In genomic region chr11:22893075-22893474, GRCm38 (mm10) we compare ENCODE assay signal across 28 mouse cellular contexts. TPM values are rescaled to one million over a fixed set of nuclear protein-coding genes. Genes with fewer than 3 reads are reported as not detected.
DNase-seq lines count a peak whose midpoint lies in the region; ATAC-seq and TF ChIP-seq lines count a peak whose summit lies in the region.
"Had no signal": no experiment of that assay in that cellular context is flagged by ENCODE, and none has a peak within 500 bp of the region (broad histone marks: within the 10 kb centered on the region; RNA-seq: fewer than 3 reads in every experiment).

No protein-coding gene starts in this region.

- no peak overlapping the region for H3K9ac ChIP-seq in hindbrain, embryonic 12.5 days
- no peak overlapping the region for H3K9ac ChIP-seq in hindbrain, postnatal 0 days (replicated peaks; ENCODE audit: low read length)
- no peak overlapping the region for H3K9ac ChIP-seq in neural tube, embryonic 11.5 days (ENCODE audit: low read length)
- H3K9ac ChIP-seq in neural tube, embryonic 15.5 days (replicated peaks) = no peak overlapping the region
- H3K9ac ChIP-seq: limb, embryonic 15.5 days; liver, embryonic 13.5 days had no signal

- TF ChIP-seq CTCF in hindbrain, postnatal 0 days (IDR thresholded peaks at IDR 0.05; ENCODE audit: low read depth) = no peak
- TF ChIP-seq CTCF in thymus, adult 2 months (IDR thresholded peaks at IDR 0.05; ENCODE audit: borderline replicate concordance, control insufficient read depth, extremely low read depth, insufficient read depth, low read length, poor library complexity) = no peak

- no peak overlapping the region for H3K27ac ChIP-seq in hindbrain, embryonic 12.5 days
- H3K27ac ChIP-seq in hindbrain, postnatal 0 days = no peak overlapping the region
- H3K27ac ChIP-seq in neural tube, embryonic 11.5 days (ENCODE audit: low read depth, low read length) = no peak overlapping the region
- H3K27ac ChIP-seq in neural tube, embryonic 15.5 days (replicated peaks) = no peak overlapping the region
- no peak overlapping the region for H3K27ac ChIP-seq in embryonic facial prominence, embryonic 10.5 days (replicated peaks)
- no peak overlapping the region for H3K27ac ChIP-seq in thymus, adult 2 months (ENCODE audit: control insufficient read depth, insufficient read depth, low read length)
- H3K27ac ChIP-seq: limb, embryonic 10.5 days; limb, embryonic 15.5 days; liver, embryonic 13.5 days; stomach, postnatal 0 days had no signal

- no peaks in the 10 kb centered on the region; the same call in 1 of the 2 replicates for H3K9me3 ChIP-seq in hindbrain, embryonic 12.5 days (replicated peaks)
- H3K9me3 ChIP-seq in hindbrain, postnatal 0 days (ENCODE audit: low read length) = no peaks in the 10 kb centered on the region
- no peaks in the 10 kb centered on the region for H3K9me3 ChIP-seq in neural tube, embryonic 11.5 days (ENCODE audit: control insufficient read depth, low read length)
- no peaks in the 10 kb centered on the region for H3K9me3 ChIP-seq in neural tube, embryonic 15.5 days (replicated peaks)
- no peaks in the 10 kb centered on the region for H3K9me3 ChIP-seq in embryonic facial prominence, embryonic 10.5 days
- H3K9me3 ChIP-seq: limb, embryonic 10.5 days; limb, embryonic 15.5 days; liver, embryonic 13.5 days; megakaryocyte, embryonic 14.5 days had no signal

- TF ChIP-seq POLR2A in thymus, adult 2 months (IDR thresholded peaks at IDR 0.05; ENCODE audit: control insufficient read depth, extremely low read depth, insufficient read depth, low read length, poor library complexity) = no peak

- H3K4me2 ChIP-seq in hindbrain, embryonic 12.5 days (replicated peaks) = no peak overlapping the region
- H3K4me2 ChIP-seq in hindbrain, postnatal 0 days (ENCODE audit: low read depth, low read length) = no peak overlapping the region
- no peak overlapping the region for H3K4me2 ChIP-seq in neural tube, embryonic 11.5 days (ENCODE audit: low read depth)
- H3K4me2 ChIP-seq in neural tube, embryonic 15.5 days = no peak overlapping the region
- H3K4me2 ChIP-seq: limb, embryonic 15.5 days; liver, embryonic 13.5 days had no signal

- H3K36me3 ChIP-seq in hindbrain, embryonic 12.5 days = no peaks in the 10 kb centered on the region
- H3K36me3 ChIP-seq in hindbrain, postnatal 0 days (ENCODE audit: insufficient read depth, low read length) = no peaks in the 10 kb centered on the region
- H3K36me3 ChIP-seq in neural tube, embryonic 11.5 days (ENCODE audit: control insufficient read depth, insufficient read depth, low read length) = no peaks in the 10 kb centered on the region
- H3K36me3 ChIP-seq in neural tube, embryonic 15.5 days = no peaks in the 10 kb centered on the region
- peaks cover 1% of the 10 kb centered on the region; the same call in 1 of the 2 replicates for H3K36me3 ChIP-seq in embryonic facial prominence, embryonic 10.5 days (replicated peaks)
- H3K36me3 ChIP-seq in thymus, adult 2 months (ENCODE audit: control insufficient read depth, insufficient read depth, low read length) = no peaks in the 10 kb centered on the region
- H3K36me3 ChIP-seq: limb, embryonic 15.5 days; liver, embryonic 13.5 days had no signal

- no peak overlapping the region for H3K4me3 ChIP-seq in hindbrain, embryonic 12.5 days
- H3K4me3 ChIP-seq in hindbrain, postnatal 0 days (ENCODE audit: low read length) = no peak overlapping the region
- H3K4me3 ChIP-seq in neural tube, embryonic 11.5 days (ENCODE audit: low read depth, low read length) = no peak overlapping the region
- no peak overlapping the region for H3K4me3 ChIP-seq in neural tube, embryonic 15.5 days (replicated peaks)
- no peak overlapping the region for H3K4me3 ChIP-seq in embryonic facial prominence, embryonic 10.5 days
- no peak overlapping the region for H3K4me3 ChIP-seq in thymus, adult 2 months (ENCODE audit: control insufficient read depth, insufficient read depth, low read length)
- H3K4me3 ChIP-seq: erythroblast, embryonic 14.5 days; limb, embryonic 10.5 days; limb, embryonic 15.5 days; liver, embryonic 13.5 days; megakaryocyte, embryonic 14.5 days had no signal

- 56% methylated on average over 3 of the region's 3 CpGs for WGBS in hindbrain, embryonic 12.5 days
- WGBS in hindbrain, postnatal 0 days = 54% methylated on average over 3 of the region's 3 CpGs
- 71% methylated on average over 3 of the region's 3 CpGs for WGBS in neural tube, embryonic 11.5 days
- WGBS in neural tube, embryonic 15.5 days = 39% methylated on average over 3 of the region's 3 CpGs
- WGBS in embryonic facial prominence, embryonic 10.5 days = 66% methylated on average over 3 of the region's 3 CpGs
- WGBS in thymus, adult 2 months = 91% methylated on average over 3 of the region's 3 CpGs

- DNase-seq in hindbrain, postnatal 0 days (ENCODE audit: low spot score) = no peak
- no peak for DNase-seq in neural tube, embryonic 11.5 days (ENCODE audit: low spot score)
- DNase-seq in mesoderm, embryonic 11.5 days (ENCODE audit: low read depth, low spot score) = peak; percentile 32
- DNase-seq in embryonic facial prominence, embryonic 10.5 days (ENCODE audit: low spot score) = no peak
- DNase-seq in thymus, adult 2 months = no peak
- DNase-seq: adrenal gland, postnatal 25 days; cerebellum, adult 18-20 months; cerebellum, postnatal 10 days; gastrocnemius, postnatal 10 days; kidney, adult 9 months; kidney, postnatal 10 days; layer of hippocampus, postnatal 36 days; liver, embryonic 13.5 days; lung, adult 18-20 months; lung, postnatal 4 days; right cerebral cortex, postnatal 4 days; thymus, adult 18-20 months; thymus, postnatal 36 days had no signal

- no peaks in the 10 kb centered on the region for H3K27me3 ChIP-seq in hindbrain, embryonic 12.5 days
- H3K27me3 ChIP-seq in hindbrain, postnatal 0 days (ENCODE audit: insufficient read depth, low read length) = no peaks in the 10 kb centered on the region
- no peaks in the 10 kb centered on the region for H3K27me3 ChIP-seq in neural tube, embryonic 11.5 days (ENCODE audit: control insufficient read depth, insufficient read depth, low read length)
- no peaks in the 10 kb centered on the region for H3K27me3 ChIP-seq in neural tube, embryonic 15.5 days (replicated peaks)
- no peaks in the 10 kb centered on the region for H3K27me3 ChIP-seq in embryonic facial prominence, embryonic 10.5 days (replicated peaks; ENCODE audit: low read depth, poor library complexity, severe bottlenecking)
- no peaks in the 10 kb centered on the region for H3K27me3 ChIP-seq in thymus, adult 2 months (ENCODE audit: control insufficient read depth, insufficient read depth, low read length)
- H3K27me3 ChIP-seq: limb, embryonic 15.5 days; liver, embryonic 13.5 days; Patski had no signal

- ATAC-seq in hindbrain, embryonic 12.5 days (ENCODE audit: low FRiP score) = peak; percentile 83
- no peak for ATAC-seq in hindbrain, postnatal 0 days
- ATAC-seq in neural tube, embryonic 11.5 days (ENCODE audit: insufficient read depth, low FRiP score, low TSS enrichment) = peak; percentile 41
- ATAC-seq in neural tube, embryonic 15.5 days (ENCODE audit: low FRiP score) = no peak
- ATAC-seq: forebrain, embryonic 16.5 days; intestine, postnatal 0 days; Patski had no signal

- H3K4me1 ChIP-seq in hindbrain, embryonic 12.5 days = no peaks in the 10 kb centered on the region
- no peaks in the 10 kb centered on the region for H3K4me1 ChIP-seq in hindbrain, postnatal 0 days (ENCODE audit: insufficient read depth, low read length)
- H3K4me1 ChIP-seq in neural tube, embryonic 11.5 days (ENCODE audit: control insufficient read depth, insufficient read depth, low read length) = no peaks in the 10 kb centered on the region
- no peaks in the 10 kb centered on the region for H3K4me1 ChIP-seq in neural tube, embryonic 15.5 days
- peaks cover 4% of the 10 kb centered on the region; the same call in 1 of the 2 replicates for H3K4me1 ChIP-seq in embryonic facial prominence, embryonic 10.5 days
- H3K4me1 ChIP-seq in thymus, adult 2 months (replicated peaks; ENCODE audit: control insufficient read depth, insufficient read depth, low read length) = peaks cover 12% of the 10 kb centered on the region
- H3K4me1 ChIP-seq: limb, embryonic 15.5 days; liver, embryonic 13.5 days had no signal

RNA-seq across cellular contexts. Expression of gene B3gnt2, which starts 32.3 kb away (rescaled TPM):
- 3.4 and 4.7 TPM in 2 replicates for polyA plus RNA-seq in hindbrain, embryonic 12.5 days (2016; fragmentation: Nextera tagmentation; extraction: Ambion mirVana)
- 4.8 and 9.2 TPM in 2 replicates for total RNA-seq in hindbrain, postnatal 0 days (2014; rRNA removed)
- 2.9 and 4.5 TPM in 2 replicates for polyA plus RNA-seq in hindbrain, postnatal 0 days (2015; fragmentation: Nextera tagmentation; extraction: Ambion mirVana)
- 2.0 and 2.1 TPM in 2 replicates for polyA plus RNA-seq in neural tube, embryonic 11.5 days (2014; fragmentation: Nextera tagmentation; extraction: Ambion mirVana)
- 2.3 and 5.5 TPM in 2 replicates for polyA plus RNA-seq in neural tube, embryonic 15.5 days (2015; fragmentation: Nextera tagmentation; extraction: Ambion mirVana)
- polyA plus RNA-seq in embryonic facial prominence, embryonic 10.5 days (2016; fragmentation: Nextera tagmentation; extraction: Ambion mirVana) = 2.4 and 3.4 TPM in 2 replicates
- polyA plus RNA-seq in thymus, adult 2 months (2012; rRNA removed) = 35.4 and 41.4 TPM in 2 replicates

Comparison
In these comparisons a context has a peak if more than half of its experiments do, and no peak if none do; other contexts are left out.
1. ATAC-seq: peak in hindbrain, embryonic 12.5 days (single experiment) and neural tube, embryonic 11.5 days (single experiment); none in hindbrain, postnatal 0 days (single experiment) and neural tube, embryonic 15.5 days (single experiment).